Mouse (Mus musculus): ENCODE measurements around the gene Zbtb17.

Gene Zbtb17

DNA sequence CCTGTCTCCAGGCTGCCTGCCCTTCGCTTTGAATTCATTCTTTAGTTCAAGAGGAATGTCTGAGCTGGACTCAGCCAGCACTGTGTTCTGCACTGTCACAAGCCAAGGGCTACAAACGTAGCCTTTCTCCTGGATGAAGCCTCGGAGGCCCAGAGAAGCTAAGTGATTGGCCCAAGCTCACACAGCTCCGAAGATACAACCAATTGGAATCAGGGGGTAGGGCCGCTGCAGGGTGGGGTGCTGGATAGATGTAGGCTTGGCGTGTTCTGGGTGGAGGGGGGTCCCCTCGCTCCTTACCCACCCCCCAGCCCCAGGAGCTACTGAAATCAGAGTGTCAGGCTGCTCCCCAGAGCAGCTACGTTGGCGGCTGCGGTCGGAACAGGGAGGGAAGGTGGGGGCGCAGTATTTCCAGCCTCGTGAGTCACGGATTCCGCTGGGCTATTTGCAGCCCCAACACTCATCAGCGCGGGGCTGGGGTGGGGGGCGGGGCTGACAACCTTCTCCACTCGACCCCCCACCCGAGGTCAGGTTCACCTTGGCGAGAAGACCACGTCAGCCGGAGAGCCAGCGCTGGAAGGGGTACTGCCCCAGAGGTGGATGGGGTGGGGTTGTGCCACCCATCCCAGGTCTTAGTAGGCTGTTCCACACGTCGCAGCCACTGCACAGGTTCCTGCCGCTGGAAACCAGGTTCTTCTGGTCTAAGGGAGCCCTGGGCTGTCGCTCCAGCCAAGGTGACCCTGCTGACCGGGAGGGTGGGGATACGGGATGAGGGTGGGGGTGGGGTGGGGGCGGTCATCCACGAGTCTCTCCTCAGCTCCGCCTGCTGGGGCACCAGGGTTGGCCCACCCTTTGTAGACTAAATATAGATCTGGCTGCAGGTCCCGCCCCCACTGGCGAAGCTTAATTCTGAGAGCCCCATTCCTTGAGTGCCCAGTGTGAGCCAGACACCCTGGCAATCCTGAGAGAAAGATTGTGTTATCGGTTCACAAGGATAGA lies 18.7 kb upstream of the Zbtb17 start:
- no peak for DNase-seq (ENCODE audit: low read depth, low spot score)

DNA sequence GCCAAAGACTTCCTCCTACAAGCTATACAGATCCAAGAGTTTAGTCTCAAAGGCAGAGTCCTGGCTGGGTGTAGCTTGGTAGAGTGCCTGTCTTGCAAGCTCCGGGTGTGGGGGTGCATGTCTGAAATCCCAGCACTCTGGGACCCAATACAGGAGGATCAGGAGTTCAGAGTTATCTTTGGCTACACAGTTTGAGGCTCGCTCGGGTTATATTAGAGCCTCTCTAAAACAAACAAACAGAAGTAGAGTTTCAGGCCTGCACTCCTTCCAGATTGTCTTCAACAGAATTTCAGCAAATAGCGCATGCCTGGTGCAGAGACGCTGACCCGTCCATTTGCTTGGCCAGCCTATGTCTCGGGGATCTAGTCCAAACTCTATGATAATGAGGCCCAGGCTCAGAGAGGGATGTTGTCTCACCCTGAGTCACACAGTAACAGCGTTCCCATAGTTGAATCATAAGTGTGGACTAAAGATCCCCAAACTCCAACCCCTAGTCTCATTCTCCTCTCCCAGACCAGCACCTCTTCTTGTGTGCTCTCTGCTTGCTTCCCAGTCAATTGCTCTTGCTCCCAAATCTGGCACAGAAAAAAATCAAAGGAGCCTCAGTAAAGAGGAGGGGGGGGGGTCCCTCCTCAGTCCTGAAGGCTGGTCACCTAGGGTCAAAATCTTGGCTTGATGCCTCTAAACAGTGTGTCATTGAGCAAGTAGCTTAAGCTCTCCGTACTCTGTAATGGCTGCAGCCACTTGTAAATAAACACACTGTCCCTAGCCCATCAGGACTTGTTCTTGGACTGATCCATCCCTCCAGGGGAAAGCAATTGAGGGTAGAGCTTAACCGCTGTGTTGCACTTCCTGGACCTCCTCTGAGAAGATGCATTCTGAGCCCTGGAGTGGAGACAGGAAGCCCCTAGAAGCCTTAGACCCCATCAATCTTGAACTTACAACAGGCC lies 17.4 kb upstream of the Zbtb17 start:
- no peak for DNase-seq (ENCODE audit: low read depth, low spot score)

DNA sequence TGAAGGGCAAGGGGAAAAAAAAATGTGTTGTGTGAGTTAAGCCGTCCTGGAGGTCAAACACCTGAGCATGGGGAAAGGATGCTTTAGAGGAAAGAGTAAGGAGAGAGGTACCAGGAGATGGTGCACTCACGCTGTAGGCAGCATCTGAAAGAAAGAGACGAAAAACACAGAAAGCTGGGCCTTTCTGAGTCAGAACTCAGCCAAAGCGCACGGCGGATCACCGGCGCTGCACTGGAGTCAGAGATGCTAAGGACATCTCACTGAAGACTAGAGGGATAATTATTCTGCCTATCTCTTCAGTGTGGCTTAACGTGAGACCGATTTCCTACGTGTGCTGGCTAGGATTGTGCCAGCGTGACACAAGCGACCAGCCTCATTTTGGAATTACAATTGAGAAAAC lies 16.5 kb upstream of the Zbtb17 start:
- no peak for DNase-seq (ENCODE audit: low read depth, low spot score)

DNA sequence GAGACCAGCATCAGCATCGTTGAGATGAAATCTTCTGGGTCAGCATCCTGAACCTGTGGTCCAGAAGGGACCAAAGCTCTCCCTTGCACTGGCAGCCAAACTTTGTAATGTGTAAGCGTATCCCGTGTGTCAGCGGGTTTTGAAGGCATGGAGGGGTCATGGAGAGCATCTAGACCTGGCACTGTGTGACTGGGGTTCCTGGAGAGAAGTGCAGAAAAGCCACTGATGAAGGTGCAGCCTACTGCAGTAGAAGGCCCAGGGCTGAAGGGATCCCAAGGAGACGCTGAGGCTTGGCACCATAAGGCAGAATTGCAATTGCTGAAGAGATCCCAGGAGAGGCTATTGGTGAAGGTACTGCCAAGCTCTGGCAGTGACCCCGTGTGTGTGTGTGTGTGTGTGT lies 15.1 kb upstream of the Zbtb17 start:
- DNase-seq (ENCODE audit: low read depth, low spot score), result no peak

DNA sequence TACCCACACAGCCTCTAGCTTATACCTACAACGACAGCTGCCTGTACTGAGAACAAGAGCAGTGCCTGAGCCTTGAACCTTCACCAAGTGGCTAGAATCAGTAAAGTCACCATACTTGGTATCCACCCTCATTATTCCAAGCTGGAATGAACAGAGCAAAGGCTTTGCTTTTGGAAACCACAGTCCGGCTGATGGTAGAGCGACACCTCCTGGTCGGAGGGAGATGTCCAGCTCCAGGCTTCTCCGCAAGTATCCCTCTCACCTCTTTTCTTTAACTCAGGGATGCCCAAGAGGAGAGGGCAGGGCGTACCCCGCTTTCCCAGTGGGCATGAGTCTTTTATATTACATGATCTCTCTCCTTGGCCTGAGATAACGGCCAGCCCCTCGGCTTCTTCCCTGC lies 14.6 kb upstream of the Zbtb17 start:
- DNase-seq (ENCODE audit: low read depth, low spot score), result peak; percentile 55

DNA sequence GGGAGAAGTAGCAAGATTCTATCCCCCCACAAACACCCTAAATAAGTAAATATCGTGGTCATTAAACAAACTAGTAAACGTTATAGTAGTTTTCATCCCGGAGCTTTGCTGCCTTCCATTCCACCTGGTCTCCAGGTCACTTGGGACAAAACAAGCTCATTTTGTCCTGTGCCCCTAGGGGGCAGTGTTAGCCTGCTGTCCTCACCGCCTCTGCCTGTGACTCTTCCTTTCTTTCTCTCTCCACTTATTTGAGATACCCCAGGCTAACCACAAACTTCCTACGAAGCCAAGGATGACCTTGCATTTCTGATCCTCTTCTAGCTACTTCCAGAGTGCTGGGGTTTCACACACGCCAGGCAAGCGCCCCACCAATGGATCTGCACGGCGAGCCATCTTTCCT lies 13.5 kb upstream of the Zbtb17 start:
- peak; percentile 61 for DNase-seq (ENCODE audit: low read depth, low spot score)

DNA sequence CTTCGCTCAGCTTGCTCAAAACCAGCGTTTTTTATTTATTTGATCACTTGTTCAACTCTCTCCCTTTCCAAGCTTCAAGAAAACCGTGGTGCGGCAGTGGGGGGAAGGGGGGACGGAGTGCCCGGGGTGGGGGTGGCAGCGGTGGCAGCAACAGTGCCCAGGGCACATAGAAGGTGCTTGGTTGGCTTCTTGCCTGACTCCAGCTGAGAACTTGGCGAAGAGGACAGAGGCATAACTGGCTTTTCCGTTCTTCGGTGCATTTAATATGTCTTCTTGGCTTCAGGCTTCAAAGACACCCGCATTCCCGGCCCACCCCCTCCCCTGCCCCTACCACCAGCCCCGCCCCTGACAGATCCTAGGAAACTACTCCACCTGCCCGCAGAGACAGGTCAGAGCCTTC lies 11.8 kb upstream of the Zbtb17 start:
- no peak for DNase-seq (ENCODE audit: low read depth, low spot score)

DNA sequence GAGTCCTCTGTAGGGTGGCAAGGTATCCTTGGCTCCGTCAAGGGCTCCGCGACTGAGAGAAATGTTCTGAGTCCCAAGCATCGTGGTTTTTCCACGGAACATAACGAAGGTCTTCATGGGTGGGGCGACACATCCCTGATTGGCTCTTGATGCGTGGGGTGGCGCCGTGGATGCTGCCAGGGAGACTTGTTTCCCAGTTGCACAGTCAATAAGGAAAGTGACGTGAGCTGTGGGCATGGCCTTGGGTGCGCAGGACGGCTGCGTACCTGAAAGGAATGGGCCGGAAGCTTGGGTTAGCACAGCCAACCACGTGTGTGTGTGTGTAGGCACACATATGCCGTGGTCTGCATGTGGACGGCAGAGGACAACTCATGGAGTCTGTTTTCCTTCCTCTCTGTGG lies 11.3 kb upstream of the Zbtb17 start:
- DNase-seq (ENCODE audit: low read depth, low spot score), result no peak

DNA sequence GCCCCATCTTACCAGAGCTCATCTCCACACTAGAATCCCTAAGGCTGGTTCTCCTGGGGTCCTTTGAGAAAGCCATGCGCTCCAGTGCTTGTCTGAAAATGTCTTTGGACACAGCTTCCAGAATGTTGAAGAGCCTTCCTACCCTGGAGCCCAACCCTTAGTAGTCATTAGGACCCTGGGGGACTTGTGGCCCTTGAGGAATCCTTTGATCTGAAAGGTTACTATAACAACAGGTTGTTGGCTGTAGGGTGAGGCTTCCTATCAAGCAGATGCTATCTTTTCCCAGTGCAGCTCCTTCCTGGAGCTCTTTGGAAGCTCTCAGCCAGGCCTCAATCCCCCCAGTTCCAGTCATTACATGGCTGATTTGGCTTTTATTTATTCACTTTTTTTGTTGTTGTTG lies 8.5 kb upstream of the Zbtb17 start, which contains the start of gene Srarp:
Gene Srarp, minus strand, starts transcription at position 132 of the 400 bp plus-strand sequence.
- no peak for DNase-seq (ENCODE audit: low read depth, low spot score)

DNA sequence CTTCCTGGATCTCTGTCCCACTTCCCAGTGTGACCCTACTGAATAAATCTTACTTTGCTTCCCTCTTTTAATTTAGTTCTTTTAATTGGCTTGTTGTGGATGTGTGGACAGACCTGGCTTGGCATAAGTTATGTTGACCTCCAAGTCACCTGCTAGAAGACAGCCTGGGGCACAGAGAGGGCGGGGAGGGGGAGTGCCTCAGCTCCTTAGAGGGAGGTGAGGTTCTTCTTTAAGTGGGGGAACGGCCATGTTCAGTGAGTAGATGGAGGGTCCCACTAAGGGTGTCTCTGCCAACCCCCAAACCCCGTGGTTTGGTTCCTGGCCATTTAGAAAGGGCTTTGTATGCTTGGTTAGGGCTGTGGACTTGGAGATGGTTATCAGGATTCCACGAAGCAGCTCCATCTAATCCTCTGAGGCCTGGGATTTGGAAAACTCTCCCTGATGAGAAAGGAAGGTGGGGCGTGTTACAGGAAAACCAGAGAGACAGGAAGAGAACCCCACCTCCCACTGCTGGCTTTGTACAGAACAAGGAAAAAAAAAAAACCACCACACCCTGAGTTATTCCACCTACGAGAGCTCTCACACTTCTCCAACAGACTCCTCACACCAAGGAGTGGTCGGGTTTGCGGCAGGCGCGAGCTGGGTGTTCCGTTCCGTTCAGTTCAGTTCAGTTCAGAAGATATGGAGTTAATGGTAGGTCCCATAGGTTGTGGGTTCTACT lies 5.2 kb upstream of the Zbtb17 start:
- DNase-seq (ENCODE audit: low read depth, low spot score), result no peak

DNA sequence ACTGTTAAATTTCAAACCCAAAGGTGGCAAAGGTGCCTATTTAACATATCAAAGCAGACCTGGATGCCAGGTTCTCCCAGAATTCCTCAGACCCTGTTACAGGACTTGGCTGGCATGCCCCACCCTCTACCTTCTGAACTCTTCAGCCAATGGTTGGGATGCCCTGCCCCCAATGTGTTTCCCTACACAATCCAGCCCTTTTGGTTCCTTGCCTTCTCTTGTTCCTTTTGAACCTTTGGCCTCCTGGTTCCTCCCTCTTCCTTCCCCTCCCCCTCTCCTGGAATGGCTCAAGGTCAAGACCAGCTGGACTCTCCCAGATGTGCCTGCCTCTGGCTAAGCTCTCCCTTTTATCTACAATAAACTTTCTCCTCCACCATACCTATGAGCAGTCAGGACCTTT lies 3.6 kb upstream of the Zbtb17 start:
- no peak for DNase-seq (ENCODE audit: low read depth, low spot score)

DNA sequence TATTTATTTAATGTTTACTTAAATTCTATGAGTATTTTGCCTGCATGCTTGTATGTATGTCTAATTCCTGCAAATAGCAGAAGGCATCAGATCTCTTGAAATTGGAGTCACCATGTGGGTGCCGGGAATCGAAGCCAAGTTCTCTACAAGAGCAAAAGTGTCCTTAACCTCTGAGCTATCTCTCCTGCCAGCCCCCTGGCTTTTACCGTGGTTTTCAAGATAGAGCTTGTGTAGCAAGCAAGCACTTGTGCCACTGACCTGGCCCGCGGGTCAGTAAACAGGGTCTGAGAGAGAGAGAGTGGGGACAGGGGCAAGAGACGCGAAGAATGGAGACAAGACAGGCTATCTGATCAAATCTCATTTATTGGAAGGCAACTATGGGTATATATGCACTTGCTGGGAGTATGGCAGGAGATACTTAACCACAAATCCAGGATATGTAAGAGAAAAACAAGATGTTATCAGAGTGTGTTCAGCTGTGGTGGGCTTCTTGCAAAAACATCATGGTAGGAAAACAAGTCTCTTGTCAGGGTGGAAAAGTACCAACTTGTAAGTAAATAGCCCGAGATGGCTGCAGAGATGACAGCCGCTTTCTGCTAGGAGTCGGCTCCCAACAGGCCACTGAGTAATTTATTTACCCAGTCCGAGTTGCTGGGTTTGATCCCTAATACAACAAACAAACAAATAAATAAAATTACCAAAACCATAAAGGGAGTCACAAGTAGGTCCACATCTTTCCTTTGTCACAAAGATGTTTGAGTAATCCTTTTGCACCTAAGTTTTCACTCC lies 619 bp upstream of the Zbtb17 start:
- DNase-seq (ENCODE audit: low read depth, low spot score), result no peak

DNA sequence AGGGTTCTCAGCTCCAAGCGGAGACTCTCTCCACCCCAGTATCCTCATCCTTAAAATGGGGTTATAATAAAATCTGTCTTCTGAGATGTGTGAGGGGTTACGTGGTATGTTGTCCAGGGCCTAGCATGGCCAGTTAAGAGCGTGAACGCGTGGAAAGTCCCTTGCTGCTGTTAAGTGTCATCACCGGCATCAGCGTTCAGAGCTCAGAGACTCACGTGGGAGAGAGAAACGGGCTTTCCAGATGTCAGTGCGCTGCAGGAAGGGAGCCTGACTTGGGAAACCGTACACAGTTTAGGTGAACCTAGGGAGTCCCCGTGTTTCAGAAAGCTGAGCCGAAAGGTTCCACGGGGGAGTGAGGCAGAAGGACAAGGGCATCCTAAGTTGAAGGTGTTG lies 870 bp downstream of the Zbtb17 start:
- DNase-seq (ENCODE audit: low read depth, low spot score), result no peak

DNA sequence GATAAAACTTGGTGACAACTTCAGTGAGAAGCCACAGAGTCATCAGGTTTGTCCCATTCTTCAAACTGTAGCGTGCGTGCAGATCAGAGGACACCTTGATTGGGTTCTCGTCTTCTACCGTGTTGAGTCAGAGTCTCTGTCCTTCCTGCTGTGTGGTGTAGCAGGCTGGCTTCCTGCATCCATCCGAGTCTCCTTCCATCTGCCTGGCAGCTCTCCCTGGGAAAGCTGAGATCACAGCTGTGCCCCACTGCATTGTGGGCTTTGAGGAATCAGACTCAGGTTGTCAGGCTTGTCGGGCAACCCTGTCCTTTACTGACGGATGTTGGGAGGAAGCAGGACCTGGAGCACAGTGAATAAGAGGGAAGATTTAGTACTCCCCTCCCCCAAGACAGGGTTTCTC lies 1.8 kb downstream of the Zbtb17 start:
- DNase-seq (ENCODE audit: low read depth, low spot score), result no peak

DNA sequence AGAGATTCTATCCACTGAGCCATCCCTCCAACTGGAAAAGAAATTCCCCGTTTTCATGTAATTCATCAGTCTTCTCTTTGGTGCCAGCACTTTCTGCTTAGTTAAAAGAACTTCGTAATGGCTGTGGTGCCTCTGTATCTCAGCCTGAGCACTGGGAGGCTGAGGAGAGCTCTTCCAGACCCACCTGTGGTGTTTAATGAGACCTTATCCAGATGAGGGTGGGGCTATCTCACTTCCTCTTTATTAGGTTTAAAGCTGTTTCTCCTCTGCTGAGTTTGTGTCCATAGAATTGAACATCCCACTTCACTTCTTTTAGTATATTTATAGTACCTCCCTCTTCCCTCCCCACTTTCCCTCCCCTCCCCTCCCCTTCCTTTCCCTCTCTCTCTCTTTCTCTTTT lies 6.8 kb downstream of the Zbtb17 start:
- no peak for DNase-seq (ENCODE audit: low read depth, low spot score)

DNA sequence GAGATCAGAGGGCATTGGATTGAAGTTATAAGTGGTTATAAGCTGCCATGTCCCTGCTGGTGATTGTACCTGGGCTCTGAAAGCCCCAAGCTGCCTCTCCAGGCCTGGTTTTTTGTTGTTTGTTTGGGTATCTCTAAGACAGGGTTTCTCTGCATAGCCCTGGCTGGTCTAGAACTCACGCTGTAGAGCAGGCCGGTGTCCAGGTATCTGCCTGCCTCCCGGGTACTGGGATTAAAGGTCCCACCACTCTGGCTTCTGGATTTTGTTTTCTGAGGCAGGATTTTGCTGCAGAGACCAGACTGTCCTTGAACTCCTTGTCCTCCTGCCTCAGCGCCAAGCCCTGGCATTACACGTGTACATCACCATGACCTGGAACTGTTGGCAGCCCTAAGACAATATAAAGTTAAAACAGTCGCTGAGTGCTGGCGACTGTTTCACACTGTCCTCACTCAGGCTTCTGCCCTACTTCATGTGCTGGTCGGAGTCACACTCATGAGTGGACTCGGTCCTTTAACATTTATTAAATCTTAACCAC lies 7.5 kb downstream of the Zbtb17 start:
- DNase-seq (ENCODE audit: low read depth, low spot score), result no peak

DNA sequence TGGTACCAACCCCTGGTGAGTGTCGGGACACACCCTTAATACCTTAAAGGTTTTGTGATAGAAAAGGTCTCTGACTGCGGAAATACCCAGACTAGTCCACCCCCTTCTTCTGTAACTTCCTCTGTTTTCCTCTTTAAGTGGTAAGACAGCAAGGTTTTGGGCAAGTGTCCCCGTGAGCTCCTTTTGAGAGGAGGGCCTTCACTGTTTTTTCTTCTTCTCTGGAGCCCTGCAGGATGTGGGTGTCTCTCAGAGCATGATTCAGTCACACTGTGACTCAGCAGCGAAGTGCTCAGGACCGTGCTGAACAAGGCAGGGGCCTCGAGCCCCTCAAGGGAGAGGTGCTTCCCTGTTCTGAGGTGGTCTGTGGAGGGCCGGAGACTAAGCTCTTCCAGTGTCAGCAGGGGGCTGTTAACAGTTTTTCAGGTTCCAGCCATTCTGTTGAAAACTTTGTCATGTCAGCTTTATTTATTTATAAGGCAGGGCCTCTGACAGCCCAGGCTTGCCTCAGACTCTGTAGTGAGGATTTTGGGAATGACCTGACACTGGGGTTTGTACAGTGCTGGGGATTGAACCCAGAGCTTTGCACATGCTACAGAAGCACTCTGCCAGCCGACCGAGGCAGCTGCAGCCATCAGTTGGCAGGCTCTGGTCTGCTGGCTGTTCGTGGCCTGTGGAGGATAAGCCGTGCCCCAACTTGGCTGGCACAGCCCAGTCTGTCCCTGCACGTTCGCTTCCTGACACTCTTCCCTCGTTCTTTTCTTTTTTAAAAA lies 10.3 kb downstream of the Zbtb17 start:
- DNase-seq (ENCODE audit: low read depth, low spot score), result no peak

DNA sequence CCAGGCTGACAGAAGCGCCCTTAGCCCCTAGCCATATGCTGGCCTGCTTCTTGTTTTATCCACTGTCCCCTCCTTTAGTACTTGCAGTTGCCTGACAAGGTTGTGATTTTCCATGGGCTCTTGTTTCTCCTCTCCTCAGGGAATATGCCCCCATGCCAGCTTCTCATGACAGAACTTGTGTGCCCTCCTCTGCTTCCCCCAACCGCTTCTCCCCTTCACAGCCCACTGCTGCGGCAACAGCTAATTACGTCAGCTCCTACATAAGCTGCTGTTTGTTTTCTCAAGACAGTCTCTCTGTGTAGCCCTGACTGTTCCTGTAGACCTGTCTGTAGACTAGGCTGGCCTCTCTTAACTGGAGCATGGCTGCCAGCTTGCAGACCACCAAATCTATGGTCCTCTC lies 11.1 kb downstream of the Zbtb17 start:
- no peak for DNase-seq (ENCODE audit: low read depth, low spot score)

DNA sequence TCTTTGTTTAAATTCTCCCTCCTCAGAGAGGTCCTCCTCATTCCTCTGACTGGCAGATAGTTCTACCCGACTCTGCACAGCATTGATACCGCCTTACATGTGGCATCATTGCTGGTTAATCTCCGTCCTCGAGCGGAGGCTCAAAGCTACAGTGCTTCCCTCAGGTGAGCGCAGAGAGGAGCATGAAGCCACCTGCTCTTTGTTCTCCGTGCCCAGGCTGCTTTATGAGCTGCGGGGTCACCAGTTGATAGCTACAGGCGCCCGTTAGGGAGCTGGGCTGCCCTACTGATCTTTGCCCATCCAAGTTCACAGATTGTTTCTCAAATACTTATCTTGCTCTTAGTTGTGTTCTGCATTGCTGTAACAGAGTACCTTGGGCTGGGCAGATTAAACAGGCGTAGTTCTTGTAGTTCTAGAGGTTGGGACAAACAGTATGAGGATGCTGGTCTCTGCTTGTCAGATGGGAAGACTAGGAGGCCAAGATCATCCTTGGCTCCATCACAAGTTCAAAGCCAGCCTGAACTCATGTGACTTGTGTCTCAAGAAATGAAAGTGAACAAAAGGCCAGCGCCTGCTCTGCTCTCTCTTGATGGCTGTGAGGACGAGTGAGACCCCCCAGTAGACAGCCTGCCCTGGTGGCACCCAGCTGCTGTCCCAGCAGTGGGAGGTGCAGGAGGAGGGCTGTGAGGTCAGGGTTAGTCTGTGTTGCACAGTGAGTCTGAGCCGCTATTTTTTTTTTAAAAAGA lies 11.9 kb downstream of the Zbtb17 start:
- no peak for DNase-seq (ENCODE audit: low read depth, low spot score)

Measured in forelimb bud, embryonic 11.5 days (tissue).